Mouse (Mus musculus): Measurements from ENCODE around the gene Cyp4f37. TPM values are rescaled to one million over a fixed set of nuclear protein-coding genes. Genes with fewer than 3 reads are reported as not detected.

Cyp4f37 gene
- polyA plus RNA-seq, 1 experiment from 2014 or later: 1.6 TPM

DNA sequence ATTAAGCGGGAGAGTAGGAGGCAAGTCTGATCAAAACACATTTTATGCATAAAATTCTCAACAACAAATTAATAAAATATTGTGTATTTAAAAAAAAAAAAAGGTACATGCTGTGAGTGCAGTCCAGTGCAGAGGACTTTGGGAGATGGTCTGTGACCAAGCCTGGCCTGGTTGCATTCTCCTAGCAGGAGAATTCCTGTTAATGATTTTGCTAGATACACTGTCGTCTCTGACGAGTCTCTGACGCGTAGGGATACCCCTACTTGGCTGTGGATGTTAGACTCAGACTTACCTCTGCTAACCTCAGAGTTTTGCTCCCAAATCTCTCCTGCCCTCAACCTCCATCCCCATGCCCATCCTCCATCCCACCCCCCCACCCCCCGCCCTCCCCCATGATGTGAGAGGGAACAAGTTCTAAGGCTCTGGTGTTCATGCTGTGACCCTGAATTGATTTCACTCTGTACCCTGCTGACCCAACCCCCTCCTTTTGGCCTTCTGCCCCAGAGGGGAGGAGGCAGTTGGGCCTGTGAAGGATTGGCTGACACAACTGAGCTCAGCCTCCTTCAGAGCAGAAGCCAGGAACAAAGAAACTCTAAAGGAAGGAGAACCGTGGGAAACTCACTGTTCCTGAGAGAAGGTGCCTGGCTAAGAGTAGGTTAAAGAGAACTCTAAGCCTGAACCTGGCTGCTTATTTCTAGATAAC, 64.1 kb downstream of the Cyp4f37 start, which contains the start of gene Cyp4f15:
Gene Cyp4f15 (plus strand): TSS at position 580 of the 703 bp plus-strand sequence.
- in situ Hi-C loops (cut with MboI; ENCODE audit: low pct_unique_long_range_greater_than_20kb): no loop called here
- peaks cover 8% of the 10 kb centered on the region for H3K27me3 ChIP-seq
- ChIA-PET CTCF (no interaction called here), POLR2A (interaction anchor here (0.6 kb wide), 1 partner anchor 819 kb away, joined by 3 read pairs; no protein-coding TSS in a partner anchor)
- no peak for TF ChIP-seq CTCF (IDR thresholded peaks at IDR 0.05)
- DNase-seq (ENCODE audit: low read depth, low spot score) (no peak), ATAC-seq (no peak)

Other genes with a start within 250 kb of the Cyp4f37 start
- gene Wiz, start 231.9 kb upstream of the Cyp4f37 start, polyA plus RNA-seq (2021): 56.5 TPM
- gene Rasal3, start 217.7 kb upstream of the Cyp4f37 start, polyA plus RNA-seq (2021): not detected
- gene Pglyrp2, start 197.1 kb upstream of the Cyp4f37 start, polyA plus RNA-seq (2021): not detected
- gene Cyp4f39, start 168.6 kb upstream of the Cyp4f37 start, polyA plus RNA-seq (2021): not detected
- 0.30 TPM for gene Cyp4f17, start 115.3 kb upstream of the Cyp4f37 start, polyA plus RNA-seq (2021)
- gene Cyp4f16, start 84.8 kb upstream of the Cyp4f37 start, polyA plus RNA-seq (2021): 20.9 TPM
- not detected for gene Cyp4f40, start 37.6 kb downstream of the Cyp4f37 start, polyA plus RNA-seq (2021)
- not detected for gene Cyp4f15, start 64.3 kb downstream of the Cyp4f37 start, polyA plus RNA-seq (2021)
- gene Zfp871, start 167.0 kb downstream of the Cyp4f37 start, polyA plus RNA-seq (2021): 18.3 TPM
- gene Zfp811, start 188.6 kb downstream of the Cyp4f37 start, polyA plus RNA-seq (2021): 0.33 TPM
- gene Zfp799, start 209.0 kb downstream of the Cyp4f37 start, polyA plus RNA-seq (2021): 8.6 TPM